Mouse (Mus musculus) mouse trophoblast stem cell (cell line): ENCODE measurements around the gene Gm281.
"Not testable (repeated sequence)": the region's sequence is repeated elsewhere in the genome, so short reads cannot be mapped to it uniquely, and the experiment has no call there.

ENCODE experiments used
- in situ Hi-C, 2 experiments: fragments of 300-500 bp; cut with MseI, MboI; formaldehyde crosslinking; loops; 2 replicates in 1 of 2; 3 replicates in 1 of 2; pipeline ENCODE4 v1.15.1; 2025

Gene Gm281

DNA sequence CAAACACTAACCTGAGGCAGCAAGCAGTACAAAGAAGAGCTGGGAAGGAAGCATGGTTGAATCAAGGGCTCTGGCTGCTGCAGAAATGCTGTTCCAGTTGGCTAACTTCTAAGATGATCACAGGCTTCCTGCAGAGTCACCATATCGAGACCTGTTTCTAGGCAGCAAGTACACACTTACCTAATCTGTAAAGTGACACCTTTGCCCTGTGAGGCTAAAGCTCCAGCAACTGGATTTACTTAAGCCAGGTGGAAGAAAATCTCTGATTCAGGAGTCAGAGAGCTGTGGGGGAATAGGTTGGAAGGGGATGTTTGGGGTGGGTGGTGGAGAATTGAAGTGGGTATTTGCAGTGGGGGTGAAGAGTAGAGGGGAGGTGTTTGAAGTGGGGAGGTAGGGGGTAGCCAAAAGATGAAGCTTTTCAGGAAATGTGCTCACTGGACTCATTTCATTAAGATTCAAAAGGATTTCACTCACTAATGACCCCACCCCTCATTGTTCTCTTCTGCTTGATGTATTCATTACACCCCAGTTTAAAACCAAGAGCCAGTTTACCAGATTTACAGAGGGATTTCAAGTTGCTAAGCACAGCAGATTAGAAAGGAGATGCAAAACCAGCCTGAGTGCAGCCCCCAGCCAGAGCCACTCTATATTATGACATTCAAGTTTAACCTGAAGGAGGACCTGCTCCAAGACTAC lies at the start of gene Gm281:
Gm281 (minus strand) TSS at position 92 of the 696 bp plus-strand sequence.
- in situ Hi-C loops: loop anchor here (5.0 to 10.0 kb wide), 2 partner anchors 557 to 560 kb away; no protein-coding TSS in a partner anchor

DNA sequence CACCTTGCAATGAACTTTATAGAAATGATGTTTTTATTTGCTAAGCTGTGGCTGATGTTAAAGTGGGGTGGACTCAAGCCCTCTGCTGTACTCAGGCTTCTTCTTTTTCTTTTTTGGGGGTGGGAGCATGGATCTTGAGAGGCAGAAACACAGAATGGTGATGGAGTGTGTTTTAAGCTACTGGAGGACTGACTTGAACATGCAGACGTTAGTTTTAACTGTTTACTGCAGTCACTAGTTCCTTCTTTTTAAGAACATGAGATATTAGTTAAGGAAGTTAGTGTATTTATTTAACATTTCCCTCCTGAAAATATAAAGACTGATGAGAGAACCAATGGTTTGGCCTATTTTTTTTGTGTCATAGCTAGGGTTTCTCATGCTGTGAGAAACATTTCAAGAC lies 49.2 kb upstream of the Gm281 start:
- in situ Hi-C loops: no loop called here

DNA sequence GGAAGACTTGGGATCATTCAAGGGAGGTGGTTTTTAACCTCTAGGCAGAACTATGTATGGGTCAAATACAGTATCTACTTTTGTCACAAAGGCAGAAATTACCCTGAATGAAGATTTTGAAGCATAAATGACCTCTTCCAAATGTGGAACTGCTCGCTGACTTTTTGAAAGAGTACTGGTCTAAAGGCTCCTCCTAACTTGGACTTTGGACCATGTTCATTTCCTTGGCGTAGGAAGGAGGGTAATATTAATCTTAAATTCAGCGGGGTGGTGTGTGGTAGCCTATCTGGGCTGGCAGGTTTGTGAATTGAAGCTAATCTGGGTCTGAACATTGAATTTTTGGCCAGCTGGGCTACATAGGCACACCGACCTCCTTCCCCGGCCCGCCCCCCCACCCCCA lies 48.2 kb upstream of the Gm281 start:
- in situ Hi-C loops: no loop called here

- in situ Hi-C loops: no loop called here
Observed at GRCm38 (mm10) chr14:13961401-13962112, 47.3 kb upstream of the Gm281 start, which contains the start of the genes Atxn7 and Thoc7. Gene Atxn7, plus strand, starts transcription at chr14:13961440. Gene Thoc7, minus strand, starts transcription at chr14:13961852.

DNA sequence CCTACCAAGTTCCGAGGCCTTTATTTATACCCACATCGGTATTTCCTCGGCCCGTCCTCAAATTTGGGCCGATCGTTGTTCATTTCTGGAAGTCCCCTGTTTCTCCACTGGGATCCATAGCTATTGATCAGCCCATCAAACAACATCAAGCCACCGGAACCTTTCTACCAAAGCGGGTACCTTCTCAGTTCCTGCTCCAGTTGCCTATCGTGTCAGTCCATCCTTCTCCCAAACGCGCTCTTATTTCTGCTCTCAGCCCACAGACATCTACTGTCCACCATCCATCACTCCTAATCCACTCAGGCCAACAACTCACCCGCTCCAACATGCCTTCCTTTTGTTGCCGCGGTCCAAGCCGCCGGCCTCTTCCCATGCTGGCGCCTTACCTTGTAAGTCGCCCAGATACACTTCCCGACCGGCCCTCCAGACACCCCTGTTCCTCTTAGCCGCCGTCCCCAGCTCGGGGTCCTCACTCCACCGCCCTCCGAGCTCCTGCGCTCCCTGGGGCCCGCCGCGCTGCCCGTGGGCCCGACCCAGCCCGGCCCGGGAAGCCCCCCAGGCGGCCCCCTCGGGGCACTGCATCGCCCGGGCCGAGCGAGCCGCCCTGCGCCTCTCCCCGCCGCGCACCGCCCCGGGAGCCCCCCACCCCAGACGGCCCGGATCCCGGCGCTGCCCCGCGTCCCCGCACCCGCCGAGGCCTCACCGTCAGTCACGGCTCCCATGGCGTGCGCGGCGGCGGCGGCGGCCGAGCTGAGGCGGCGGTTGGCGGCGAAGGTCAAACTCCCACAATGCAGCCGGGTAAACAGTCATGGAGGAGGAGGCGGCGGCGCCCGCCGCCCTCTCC lies 46.4 kb upstream of the Gm281 start:
- in situ Hi-C loops: no loop called here

GRCm38 (mm10) chr14:13960079-13960478 lies 45.8 kb upstream of the Gm281 start:
- in situ Hi-C loops: no loop called here

- in situ Hi-C loops: not testable (repeated sequence)
Observed at GRCm38 (mm10) chr14:13952151-13952550, 37.9 kb upstream of the Gm281 start.

DNA sequence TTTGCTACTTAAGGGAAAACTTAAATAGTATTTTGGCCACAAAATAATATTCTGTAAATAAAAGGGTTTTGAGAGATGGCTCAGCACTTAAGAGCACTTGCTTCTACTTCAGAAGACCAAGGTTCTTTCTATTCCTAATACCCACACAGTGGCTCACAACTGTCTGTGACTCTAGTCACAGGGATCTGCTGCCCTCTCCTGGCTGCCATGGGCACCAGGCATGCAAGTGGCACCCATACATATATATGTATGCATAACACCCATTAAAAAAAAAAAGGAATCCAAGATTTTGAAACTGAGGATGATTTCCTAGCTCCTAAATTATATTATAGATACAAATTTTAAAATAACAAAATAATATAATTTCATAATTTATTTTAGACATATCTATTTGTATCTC lies 36.1 kb upstream of the Gm281 start:
- in situ Hi-C loops: no loop called here

- in situ Hi-C loops: no loop called here
Observed at GRCm38 (mm10) chr14:13948345-13948744, 34.1 kb upstream of the Gm281 start.

DNA sequence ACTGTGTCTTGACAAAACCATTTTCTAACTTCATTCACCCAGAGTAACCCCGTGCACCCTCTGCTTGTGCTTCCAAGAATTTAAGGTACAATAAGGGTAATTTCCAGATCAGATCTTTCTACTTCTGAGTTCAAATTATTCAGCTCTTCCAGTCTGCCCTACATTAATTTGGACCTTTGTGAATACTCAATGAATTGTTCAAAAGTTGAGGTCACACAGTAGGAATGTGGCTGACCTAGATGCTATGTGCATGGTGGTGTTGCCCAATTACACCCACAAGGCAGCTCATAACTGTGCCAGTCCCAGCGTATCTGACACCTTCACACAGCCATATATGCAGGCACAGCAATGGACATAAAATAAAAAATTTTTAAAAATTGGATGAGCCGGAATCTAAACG lies 30.4 kb upstream of the Gm281 start:
- in situ Hi-C loops: no loop called here

DNA sequence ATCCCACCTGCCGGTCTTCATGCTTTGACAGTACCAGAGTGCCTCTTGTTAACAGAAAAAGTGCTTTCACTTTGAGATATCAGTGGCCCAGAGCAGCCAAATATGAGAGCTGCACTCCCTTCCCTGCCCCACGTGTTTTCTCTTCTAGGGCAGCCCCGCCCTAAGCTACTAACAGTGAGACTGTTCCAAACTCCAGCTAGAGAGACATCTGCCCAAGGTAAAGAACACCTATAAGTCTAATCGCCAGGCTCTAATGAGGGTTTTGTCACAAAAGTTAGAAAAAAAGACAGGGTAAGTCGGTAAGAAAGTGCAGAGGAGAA lies 19.7 kb upstream of the Gm281 start:
- in situ Hi-C loops: no loop called here

DNA sequence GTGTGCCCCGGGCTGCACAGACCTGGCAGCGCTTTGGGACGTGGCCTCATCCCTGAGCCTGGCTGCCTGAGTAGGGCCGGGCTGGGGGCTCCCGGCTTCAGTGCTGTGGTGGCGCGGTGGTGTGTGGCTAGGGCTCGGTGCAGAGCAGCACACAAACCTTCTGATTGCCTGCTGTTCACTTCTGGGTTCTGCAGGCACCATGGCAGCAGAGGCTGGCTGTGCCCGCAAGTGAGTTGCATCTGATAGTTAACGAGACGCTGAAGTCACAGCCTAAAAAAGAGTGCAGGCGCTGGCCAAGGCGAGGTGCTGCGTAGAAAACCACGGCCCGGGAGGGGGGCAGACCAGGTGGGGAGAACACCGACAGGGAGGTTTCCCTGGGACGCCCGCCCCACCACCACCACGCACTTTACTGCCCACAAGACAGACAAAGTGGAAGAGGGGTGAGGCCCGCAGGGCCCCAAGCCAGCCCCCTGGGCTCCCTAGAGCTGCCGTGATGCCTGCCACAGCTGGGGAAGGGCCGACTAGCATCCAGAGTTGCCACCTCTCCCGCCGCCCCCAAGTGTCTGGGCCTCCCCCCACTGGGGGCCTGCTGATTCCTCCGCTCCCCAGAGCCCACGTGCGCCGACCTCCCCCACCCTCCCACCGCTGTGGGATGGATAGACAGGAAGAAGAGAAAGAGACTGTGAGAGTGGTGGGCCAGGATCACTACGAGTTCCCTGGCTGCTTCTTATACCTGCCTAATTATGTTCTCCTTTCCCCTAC lies 19.2 kb upstream of the Gm281 start:
- in situ Hi-C loops: no loop called here

- in situ Hi-C loops: loop anchor here (5.0 to 10.0 kb wide), 2 partner anchors 560 to 563 kb away; no protein-coding TSS in a partner anchor
Observed at GRCm38 (mm10) chr14:13917630-13918029, 3.4 kb upstream of the Gm281 start.

GRCm38 (mm10) chr14:13917208-13917607 lies 2.9 kb upstream of the Gm281 start:
- in situ Hi-C loops: loop anchor here (5.0 to 10.0 kb wide), 2 partner anchors 560 to 562 kb away; no protein-coding TSS in a partner anchor

DNA sequence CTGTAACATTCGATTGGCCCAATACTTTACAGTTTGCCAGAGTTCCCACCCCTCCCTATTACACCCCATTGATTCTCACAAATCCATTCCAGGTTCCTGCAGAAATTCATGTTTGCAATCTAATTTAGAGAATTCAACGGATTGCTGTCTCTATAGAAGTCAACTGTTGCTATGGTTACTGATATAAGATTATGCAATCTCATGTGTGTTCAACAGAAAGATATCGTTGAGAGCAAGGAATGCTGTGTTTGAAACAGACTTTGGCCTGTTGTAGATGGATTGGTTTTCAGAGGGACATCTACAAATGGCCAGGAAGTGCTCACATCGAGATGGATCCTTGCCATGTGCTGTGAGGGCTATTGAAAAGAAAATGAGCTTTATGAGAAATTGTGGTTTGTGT lies 929 bp upstream of the Gm281 start:
- in situ Hi-C loops: loop anchor here (5.0 to 10.0 kb wide), 2 partner anchors 558 to 560 kb away; no protein-coding TSS in a partner anchor

DNA sequence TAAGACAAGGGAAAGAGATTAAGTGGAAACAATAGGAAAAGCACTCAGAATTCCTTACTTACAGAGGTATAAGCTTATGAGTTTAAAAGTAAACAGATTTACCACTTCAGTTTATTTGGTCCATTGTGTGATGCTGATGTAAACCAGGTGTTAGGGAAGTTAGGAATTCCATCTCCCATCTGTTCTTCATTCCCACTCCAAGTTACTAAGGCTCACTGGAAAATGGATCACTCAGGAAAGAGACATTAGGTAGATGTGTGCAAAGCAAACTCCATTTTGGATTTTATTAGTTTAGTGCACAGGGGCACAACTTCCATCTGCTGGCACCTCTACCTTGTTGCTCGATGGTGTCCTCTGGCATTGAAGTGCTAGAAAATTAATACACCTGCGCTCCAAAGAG lies 4.1 kb downstream of the Gm281 start:
- in situ Hi-C loops: loop anchor here in 1 of 2 experiments (10.0 kb wide), 1 partner anchor 555 kb away; no protein-coding TSS in a partner anchor

DNA sequence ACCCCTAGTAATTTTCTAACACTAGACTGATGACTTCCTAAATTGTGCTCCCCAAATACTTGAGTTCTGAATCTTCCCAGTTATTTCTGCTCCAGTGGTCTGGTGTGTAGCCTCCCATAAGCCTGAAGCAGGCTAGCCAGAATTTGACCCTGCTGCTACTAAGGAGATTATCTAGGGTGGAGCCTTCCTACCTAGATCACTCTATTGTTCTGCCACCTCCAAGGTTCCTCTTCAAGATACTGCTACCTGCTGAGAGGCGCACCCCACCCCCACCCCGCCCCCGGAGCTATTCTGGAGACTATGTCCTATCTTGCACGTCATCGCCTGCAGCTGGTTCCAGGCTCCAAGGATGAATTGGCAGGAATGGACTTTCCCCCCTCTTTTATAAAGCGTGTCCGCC lies 7.1 kb downstream of the Gm281 start:
- in situ Hi-C loops: no loop called here

GRCm38 (mm10) chr14:13906461-13906860 lies 7.8 kb downstream of the Gm281 start:
- in situ Hi-C loops: no loop called here

DNA sequence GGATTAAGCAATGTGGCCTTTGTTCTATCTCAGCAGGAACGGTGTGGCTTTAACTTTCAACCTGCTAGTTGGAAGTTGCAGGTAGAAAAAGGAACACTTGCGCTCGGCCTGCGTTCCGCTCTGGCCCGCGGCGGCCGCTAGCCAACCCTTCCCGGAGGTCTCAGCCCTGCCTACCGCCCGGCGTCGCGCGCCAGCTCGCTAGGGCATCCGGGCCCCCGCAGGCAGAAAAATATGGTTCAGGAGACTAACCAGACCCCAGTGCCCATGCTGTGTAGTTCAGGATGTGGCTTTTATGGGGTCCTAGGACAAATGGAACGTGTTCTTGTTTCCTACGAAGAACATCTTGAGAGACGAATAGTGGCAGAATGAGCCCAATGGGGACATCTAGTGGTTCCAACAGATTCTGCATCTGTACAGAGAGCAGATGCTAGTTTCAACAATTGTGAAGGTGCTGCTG lies 12.6 kb downstream of the Gm281 start:
- in situ Hi-C loops: no loop called here

- in situ Hi-C loops: no loop called here
Observed at GRCm38 (mm10) chr14:13895198-13895597, 19.1 kb downstream of the Gm281 start.

DNA sequence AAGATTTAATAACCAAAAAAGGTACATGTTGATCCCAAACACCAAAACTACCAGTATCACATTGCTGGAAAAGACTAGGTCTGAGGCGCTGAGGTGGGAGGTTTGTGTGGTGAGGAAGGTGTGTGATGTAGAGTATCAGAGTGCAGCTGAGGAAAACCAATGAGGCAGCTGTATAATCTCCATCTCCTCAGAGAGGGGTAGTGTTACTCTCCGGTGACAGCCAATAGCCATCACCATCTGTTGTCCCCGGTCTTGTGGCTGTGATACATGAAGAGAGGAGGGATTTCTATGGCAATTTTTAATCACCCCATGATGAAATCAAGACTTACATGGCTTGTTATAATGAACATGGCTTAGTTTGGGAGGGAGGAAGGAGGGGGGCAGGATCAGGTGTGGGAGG lies 20.5 kb downstream of the Gm281 start:
- in situ Hi-C loops: no loop called here
